Mouse (Mus musculus): Measurements from ENCODE around the gene Cd72.

DNA sequence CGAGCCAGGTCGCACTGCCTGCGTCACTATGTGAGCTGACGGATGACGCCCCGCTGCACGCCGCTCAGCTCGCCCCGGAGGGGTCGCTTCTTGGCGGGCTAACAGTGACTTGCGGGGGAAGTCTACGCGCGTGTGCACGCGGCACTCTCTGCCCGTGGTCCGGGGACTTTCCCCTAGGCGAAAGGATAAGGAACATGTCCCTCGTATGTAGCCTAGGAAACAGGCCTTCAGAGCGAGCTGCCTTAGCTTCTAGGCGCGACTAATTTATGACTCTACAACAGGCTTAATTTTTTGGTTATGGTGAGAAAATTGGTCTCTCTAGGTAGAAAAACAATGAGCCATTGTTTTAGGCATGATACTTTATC, 38.4 kb upstream of the Cd72 start, which contains the start of gene Ccdc107:
- TF ChIP-seq POLR2A (IDR thresholded peaks at IDR 0.05; ENCODE audit: low read depth, low read length) (no peak), CTCF (conservative IDR thresholded peaks at IDR 0.05; ENCODE audit: insufficient read depth, insufficient read length, low read depth, low read length) (0 out of 2 replicates have a peak, but pooled peaks have one; percentile 18)
